Mouse (Mus musculus): ENCODE results near the gene Actn4.
A peak's percentile ranks its signal among the peaks of the same experiment; 100 is the strongest.
"Not testable (repeated sequence)": the region's sequence is repeated elsewhere in the genome, so short reads cannot be mapped to it uniquely, and the experiment has no call there.

The Actn4 gene

GRCm38 (mm10) chr7:28922606-28923005 is 39.5 kb downstream of the Actn4 start:
- DNase-seq (ENCODE audit: low read depth): no peak

DNA sequence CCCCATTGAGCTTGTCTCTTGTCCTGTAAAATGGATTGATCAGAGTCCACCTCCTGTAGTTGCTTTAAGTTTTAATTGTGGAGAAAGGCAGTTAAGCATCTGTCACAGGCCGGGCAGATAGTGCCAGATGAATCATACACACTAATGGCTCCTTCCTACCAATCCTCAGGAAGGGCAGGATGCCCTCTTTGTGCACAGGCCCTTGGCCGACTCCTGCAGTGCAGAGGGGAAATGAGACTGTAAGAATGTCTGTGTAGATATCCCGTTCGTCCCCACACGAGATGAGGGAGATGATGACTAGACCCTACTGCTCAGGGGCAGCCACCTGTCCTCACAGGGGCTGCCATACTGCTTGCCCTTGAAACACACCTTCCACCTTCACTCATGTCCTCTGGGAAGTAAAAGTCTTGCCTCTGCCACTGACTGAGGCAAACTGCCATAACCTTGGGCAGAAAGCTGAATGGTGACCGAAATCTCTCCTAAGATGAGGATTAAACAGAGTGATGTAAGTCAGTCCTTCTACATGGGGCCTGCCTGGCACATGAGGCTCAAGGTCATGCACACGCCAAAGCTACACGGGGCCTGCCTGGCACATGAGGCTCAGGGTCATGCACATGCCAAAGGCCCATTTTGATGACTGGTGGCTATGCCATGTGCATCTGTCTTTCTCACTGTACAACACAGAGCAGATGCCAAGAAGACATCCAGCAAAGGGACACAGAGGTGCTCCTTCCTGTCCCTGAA is 40.2 kb downstream of the Actn4 start:
- no peak for DNase-seq (ENCODE audit: low read depth)

GRCm38 (mm10) chr7:28921178-28921577 is 41.0 kb downstream of the Actn4 start:
- DNase-seq (ENCODE audit: low read depth): no peak

GRCm38 (mm10) chr7:28919815-28920214 is 42.3 kb downstream of the Actn4 start:
- no peak for DNase-seq (ENCODE audit: low read depth)

DNA sequence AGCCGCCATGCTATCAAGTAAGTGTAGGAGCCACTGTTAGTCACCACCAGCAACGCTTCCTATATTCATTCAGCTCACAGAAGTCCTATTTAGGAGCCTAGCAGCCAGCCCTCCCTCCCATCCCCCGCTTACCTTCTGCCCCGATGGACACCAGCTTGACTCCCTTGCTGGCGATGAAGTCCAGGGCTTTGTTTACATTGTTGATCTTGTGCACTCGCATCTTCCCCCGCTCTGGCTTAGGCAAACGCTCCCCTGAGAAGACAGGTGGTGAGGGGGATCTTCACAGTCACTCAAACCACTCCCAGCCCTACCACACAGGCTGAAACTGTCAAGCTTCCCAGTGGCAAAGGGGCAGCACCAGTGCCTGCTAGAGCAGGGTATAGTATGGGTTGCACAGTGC is 43.6 kb downstream of the Actn4 start:
- no peak for DNase-seq (ENCODE audit: low read depth)

GRCm38 (mm10) chr7:28917503-28918426 is 44.4 kb downstream of the Actn4 start:
- DNase-seq (ENCODE audit: low read depth): no peak

DNA sequence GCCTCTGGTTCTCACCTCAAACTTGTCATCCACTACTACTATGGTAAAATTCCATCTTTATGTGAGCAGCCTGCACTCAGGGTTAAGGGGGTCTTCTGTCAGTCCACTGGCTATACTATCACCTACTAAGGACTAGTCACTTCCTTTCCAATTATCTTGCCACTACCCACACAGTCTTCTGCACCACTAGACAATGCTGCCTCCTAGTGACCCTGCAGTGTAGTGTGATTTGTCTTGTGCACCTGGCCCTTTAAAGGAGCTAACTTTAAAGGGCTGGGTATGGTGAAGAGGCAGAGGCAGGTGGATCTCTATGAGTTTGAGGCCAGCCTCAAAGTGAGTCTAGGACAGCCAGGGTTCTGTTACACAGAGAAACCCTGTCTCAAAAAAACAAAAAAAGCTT is 45.6 kb downstream of the Actn4 start:
- peak; percentile 64 for DNase-seq (ENCODE audit: low read depth)

GRCm38 (mm10) chr7:28913171-28913570 is 49.0 kb downstream of the Actn4 start:
- no peak for DNase-seq (ENCODE audit: low read depth)

GRCm38 (mm10) chr7:28911632-28912031 is 50.5 kb downstream of the Actn4 start:
- DNase-seq (ENCODE audit: low read depth): no peak

GRCm38 (mm10) chr7:28907195-28907594 is 54.9 kb downstream of the Actn4 start:
- no peak for DNase-seq (ENCODE audit: low read depth)

GRCm38 (mm10) chr7:28903778-28904177 is 58.4 kb downstream of the Actn4 start:
- DNase-seq (ENCODE audit: low read depth): no peak

DNA sequence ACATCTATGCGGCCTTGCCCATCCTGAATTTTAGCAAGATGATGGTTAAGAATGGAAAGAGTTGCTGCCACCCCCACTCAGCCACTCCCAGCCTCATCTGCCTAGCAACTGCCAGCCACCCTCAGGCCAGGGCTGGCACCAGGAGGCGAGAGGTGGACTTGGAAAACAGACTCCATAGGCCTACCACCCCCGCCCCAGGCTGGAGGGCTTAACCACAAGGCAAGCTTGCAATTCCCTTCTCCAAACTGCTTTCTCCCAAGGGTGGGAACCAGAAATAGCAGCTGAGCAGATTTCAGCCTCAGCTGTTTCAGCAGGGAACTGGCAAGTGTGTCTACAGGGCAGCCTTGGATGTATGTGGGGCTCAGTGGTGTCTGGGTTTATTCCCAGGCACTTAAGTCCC is 59.3 kb downstream of the Actn4 start:
- no peak for DNase-seq (ENCODE audit: low read depth)

- DNase-seq (ENCODE audit: low read depth): no peak
These were observed 60.0 kb downstream of the Actn4 start for GRCm38 (mm10) chr7:28902180-28902579.

DNA sequence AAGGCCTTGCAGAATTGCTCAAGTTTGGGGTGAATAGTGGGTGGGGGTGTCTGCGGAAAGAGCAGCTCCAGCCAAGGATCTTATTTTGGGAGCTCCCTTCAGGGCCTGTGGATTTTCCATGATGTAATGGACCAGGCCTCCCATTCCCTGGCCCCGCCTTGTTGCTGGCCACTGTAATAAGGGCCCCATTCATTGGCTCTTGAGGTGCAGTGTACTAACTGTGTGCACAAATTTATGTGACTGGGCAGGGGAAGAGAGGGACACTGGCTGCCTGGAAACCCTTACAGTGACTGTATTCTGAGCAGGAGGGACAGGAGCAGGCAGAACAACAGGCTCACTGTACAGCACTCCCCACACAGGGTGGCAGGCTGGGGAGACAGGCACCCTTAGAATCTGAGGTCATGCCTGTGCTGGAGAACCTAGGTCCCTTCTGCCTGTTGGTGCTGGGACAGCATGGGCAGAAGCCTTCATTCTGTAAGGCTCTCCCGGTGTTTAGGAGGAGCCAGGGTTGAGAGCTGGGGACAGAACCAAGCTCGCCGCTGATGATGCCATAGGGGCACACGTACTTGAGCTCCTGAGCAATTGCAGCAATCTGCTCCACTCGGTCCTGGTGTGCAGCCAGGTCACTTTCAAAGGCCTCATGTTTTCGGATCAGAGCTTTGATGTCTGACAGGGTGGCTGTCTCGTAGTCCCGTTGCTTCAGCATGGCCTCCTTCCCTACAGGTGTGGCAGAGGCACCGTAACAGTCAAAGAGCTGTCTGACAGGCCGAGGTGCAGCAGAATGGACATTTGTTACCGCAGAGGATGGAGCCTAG is 60.6 kb downstream of the Actn4 start:
- no peak for DNase-seq (ENCODE audit: low read depth)

- no peak for DNase-seq (ENCODE audit: low read depth)
These were observed 62.2 kb downstream of the Actn4 start for GRCm38 (mm10) chr7:28899972-28900371.

GRCm38 (mm10) chr7:28897661-28898060 is 64.5 kb downstream of the Actn4 start:
- no peak for DNase-seq (ENCODE audit: low read depth)

GRCm38 (mm10) chr7:28894942-28895341 is 67.2 kb downstream of the Actn4 start:
- no peak for DNase-seq (ENCODE audit: low read depth)

- peak; percentile 40 for DNase-seq (ENCODE audit: low read depth)
These were observed 68.4 kb downstream of the Actn4 start for GRCm38 (mm10) chr7:28893643-28894265.

DNA sequence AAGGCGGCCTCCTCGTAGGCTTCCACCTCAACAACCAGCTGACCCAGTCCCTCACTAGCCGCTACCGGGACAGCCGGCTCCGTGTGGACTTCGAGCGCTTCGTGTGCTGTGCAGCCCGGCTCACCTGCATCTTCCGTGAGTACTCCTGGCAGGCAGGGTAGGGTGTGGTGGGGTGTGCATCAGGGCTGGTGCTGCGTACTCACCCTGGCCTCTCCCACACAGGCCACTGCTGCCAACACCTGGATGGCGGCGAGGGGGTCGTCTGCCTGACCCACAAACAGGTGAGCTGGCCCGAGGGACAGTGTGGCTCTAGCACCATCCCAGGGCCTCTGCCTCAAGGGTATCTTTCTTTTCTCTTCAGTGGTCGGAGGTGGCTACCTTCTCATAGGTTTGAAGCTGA is 69.5 kb downstream of the Actn4 start:
- DNase-seq (ENCODE audit: low read depth): no peak

GRCm38 (mm10) chr7:28888701-28889161 is 73.4 kb downstream of the Actn4 start:
- peak; percentile 41 for DNase-seq (ENCODE audit: low read depth)

DNA sequence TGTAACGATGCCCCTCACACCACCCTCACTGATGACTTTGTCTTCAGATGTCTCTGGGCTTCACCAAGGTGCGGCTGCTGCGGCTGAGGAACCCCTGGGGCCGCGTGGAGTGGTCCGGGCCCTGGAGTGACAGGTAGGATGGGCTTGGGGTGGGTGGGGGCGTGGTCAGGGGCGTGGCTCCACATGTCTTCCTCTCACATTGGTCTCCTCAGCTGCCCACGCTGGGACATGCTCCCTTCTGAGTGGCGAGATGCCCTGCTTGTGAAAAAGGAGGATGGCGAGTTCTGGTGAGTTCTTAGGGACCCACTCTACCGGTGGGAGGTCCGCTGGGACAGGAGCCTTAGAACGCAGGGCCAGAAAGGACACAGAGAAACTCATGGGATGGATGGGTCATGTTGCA is 75.7 kb downstream of the Actn4 start:
- DNase-seq (ENCODE audit: low read depth): peak; percentile 22

GRCm38 (mm10) chr7:28883704-28884103 is 78.4 kb downstream of the Actn4 start:
- DNase-seq (ENCODE audit: low read depth): not testable (repeated sequence)
